Mouse (Mus musculus) lung, adult 2 months (tissue): ENCODE results near the gene Cts3.

ENCODE experiments used
- CTCF ChIP-seq: fragments of 200-500 bp; IDR thresholded peaks from 2 replicates; pipeline ENCODE4 v1.5.1; 2011; ENCODE audit warnings: mild to moderate bottlenecking, low read length, control low read depth; ENCODE audit not compliant: insufficient read depth
- POLR2A ChIP-seq: fragments of 200-500 bp; IDR thresholded peaks from 2 replicates; pipeline ENCODE4 v1.6.1; 2011; ENCODE audit warnings: low read depth, mild to moderate bottlenecking, control low read depth, low read length, borderline replicate concordance; ENCODE audit errors: extremely low read depth

DNA sequence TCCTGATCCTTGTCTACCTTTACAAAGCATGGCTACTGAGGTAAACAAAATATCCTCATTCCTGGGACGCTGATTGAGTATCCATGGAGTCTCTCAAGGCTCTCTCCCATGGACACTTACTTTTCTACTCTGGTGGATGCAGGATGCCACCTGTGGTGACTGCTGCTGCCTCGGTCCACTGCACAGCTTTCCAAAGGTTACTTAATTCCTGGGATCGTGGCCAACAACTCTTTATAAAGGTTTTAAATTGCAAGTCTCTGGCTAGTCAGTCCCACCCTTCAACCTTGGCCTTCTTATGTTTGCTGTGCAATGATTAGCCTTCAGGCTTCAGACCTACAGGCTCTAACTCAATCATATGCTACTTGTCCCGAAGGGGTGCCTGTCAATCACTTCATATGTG, 28.3 kb downstream of the Cts3 start, which contains the start of gene Ctsm:
- TF ChIP-seq CTCF: no peak
- no peak for TF ChIP-seq POLR2A
